ENCODE assay signal across 21 mouse cellular contexts in the genomic region with DNA sequence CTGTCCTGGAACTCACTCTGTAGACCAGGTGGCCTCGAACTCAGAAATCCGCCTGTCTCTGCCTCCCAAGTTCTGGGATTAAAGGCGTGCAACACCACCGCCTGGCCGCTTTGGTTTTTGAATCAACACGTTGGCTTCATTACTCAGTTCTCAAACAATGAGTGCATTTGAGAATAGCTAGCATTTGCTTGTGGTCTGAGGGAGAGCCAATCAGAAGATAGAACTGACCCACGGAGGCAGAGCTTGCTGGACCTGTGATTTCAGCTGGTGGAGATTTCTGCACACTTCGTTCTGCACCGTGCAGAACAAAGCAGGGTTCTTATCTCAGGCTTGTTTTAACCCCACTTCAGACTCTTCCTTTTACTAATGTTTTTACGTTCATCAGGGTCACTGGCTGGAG.
"Had no signal": no experiment of that assay in that cellular context is flagged by ENCODE, and none has a peak within 500 bp of the region (broad histone marks: within the 10 kb centered on the region; RNA-seq: fewer than 3 reads in every experiment).

No protein-coding gene starts in this region.

- DNase-seq: kidney, adult 8-10 months; kidney, postnatal 10 days; kidney, postnatal 36 days; liver; lung, adult 18-20 months; lung, postnatal 10 days; lung, postnatal 36 days; thymus, adult 2 months; thymus, postnatal 14 days had no signal

- H3K27me3 ChIP-seq: kidney, embryonic 15.5 days; limb, embryonic 13.5 days; liver, embryonic 12.5 days; liver, embryonic 15.5 days; lung, embryonic 15.5 days; megakaryocyte, embryonic 14.5 days; midbrain, embryonic 13.5 days; neural tube, embryonic 13.5 days had no signal

- H3K27ac ChIP-seq: kidney, embryonic 15.5 days; limb, embryonic 10.5 days; limb, embryonic 13.5 days; liver, embryonic 12.5 days; liver, embryonic 15.5 days; lung, embryonic 15.5 days; midbrain, embryonic 10.5 days; midbrain, embryonic 13.5 days; neural tube, embryonic 13.5 days had no signal

- H3K4me2 ChIP-seq: kidney, embryonic 15.5 days; limb, embryonic 13.5 days; liver, embryonic 12.5 days; liver, embryonic 15.5 days; lung, embryonic 15.5 days; midbrain, embryonic 13.5 days; neural tube, embryonic 13.5 days had no signal

- ATAC-seq: liver, embryonic 12.5 days; midbrain, embryonic 13.5 days; midbrain, embryonic 16.5 days had no signal

- H3K9me3 ChIP-seq: kidney, embryonic 15.5 days; limb, embryonic 10.5 days; limb, embryonic 13.5 days; liver, embryonic 12.5 days; liver, embryonic 15.5 days; lung, embryonic 15.5 days; megakaryocyte, embryonic 14.5 days; midbrain, embryonic 10.5 days; midbrain, embryonic 13.5 days; neural tube, embryonic 13.5 days had no signal

- H3K4me3 ChIP-seq: kidney, embryonic 15.5 days; limb, embryonic 10.5 days; limb, embryonic 13.5 days; liver, embryonic 12.5 days; liver, embryonic 15.5 days; lung, embryonic 15.5 days; megakaryocyte, embryonic 14.5 days; midbrain, embryonic 10.5 days; midbrain, embryonic 13.5 days; myocyte; neural tube, embryonic 13.5 days had no signal

- H3K9ac ChIP-seq: kidney, embryonic 15.5 days; limb, embryonic 13.5 days; liver, embryonic 12.5 days; liver, embryonic 15.5 days; lung, embryonic 15.5 days; midbrain, embryonic 13.5 days; neural tube, embryonic 13.5 days had no signal
